Mouse (Mus musculus): Measurements from ENCODE around the gene Nedd9.

GRCm38 (mm10) chr13:41431795-41432194 lies 55.4 kb downstream of the Nedd9 start:
- TF ChIP-seq CTCF (IDR thresholded peaks at IDR 0.05; ENCODE audit: low read depth) (no peak), EP300 (IDR thresholded peaks at IDR 0.05; ENCODE audit: low read depth) (no peak)

Measured in heart, postnatal 0 days (tissue).